Mouse (Mus musculus) gastrocnemius, adult 18-20 months (tissue): Measurements from ENCODE around the gene Rab11fip4. TPM values are rescaled to one million over a fixed set of nuclear protein-coding genes. Genes with fewer than 3 reads are reported as not detected.

ENCODE experiments used
- DNase-seq: peaks from one replicate; pipeline ENCODE4 v3.0.0; 2021; ENCODE audit warnings: low spot score
- total RNA-seq, 2 experiments: library from RNA; stranded (reverse); gene quantifications; 2 replicates each; pipeline ENCODE4 v1.2.3; 2021

The Rab11fip4 gene
- total RNA-seq, 2 experiments from 2014 or later: 0.27 to 0.52 TPM

DNA sequence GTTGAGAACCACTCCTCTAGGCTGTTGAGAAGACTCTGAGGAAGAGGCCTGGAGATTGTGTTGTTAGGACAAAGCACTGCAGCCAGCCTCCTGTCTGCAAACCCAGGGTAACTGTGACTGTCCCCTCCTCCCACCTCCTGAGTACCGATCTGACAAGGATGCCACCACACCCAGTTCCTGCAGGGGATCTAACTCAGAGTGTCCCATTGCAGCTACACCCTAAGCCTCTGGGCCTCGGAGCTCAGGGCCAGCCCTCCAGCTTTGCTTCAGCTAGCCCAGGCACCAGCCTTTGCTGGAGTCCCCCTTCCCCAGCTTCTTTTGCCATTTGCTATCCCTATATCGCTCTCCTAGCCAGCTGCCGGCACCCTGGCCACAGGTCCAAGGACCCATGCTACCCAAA is 22.7 kb downstream of the Rab11fip4 start:
- DNase-seq: no peak

DNA sequence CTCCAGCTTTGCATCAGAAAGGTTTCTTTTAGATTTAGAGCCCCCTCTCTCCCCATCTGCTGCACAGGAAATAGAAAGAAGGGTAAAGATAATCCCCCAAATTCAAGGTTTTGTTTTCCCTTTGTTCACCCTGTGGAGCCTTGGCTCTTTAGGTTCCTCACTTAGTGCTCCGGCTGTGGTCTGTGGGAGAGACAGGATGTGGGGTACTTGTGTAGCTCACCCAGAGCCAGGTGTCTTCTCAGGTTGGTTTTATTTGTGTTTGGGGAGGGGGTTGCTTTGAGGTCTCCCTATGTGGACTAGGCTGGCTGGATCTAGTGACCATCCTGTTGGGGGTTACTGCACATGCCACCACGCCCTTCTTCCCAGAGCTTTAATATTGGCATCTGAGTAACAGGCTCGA is 23.9 kb downstream of the Rab11fip4 start:
- no peak for DNase-seq

GRCm38 (mm10) chr11:79615871-79616270 is 24.9 kb downstream of the Rab11fip4 start:
- peak; percentile 19 for DNase-seq

DNA sequence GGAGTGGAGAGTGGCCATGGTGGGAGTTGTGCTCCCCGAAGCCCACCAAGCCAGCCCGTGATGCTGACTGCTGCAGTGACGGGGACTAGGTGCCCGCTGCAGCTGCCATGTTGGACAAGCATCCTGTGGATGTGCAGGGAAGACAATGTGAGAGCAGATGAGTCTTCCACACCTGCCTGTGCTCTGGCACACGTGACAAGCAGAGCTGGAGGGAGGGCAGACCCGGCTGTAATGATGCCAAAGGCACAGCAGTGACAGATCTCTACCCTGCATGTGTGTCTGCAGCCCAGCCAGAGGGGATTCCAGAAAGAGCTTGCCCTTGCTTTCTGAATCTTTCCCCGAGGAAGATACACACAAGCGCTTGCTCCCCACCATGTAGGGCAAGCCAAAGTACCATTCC is 27.0 kb downstream of the Rab11fip4 start:
- DNase-seq: no peak

GRCm38 (mm10) chr11:79623029-79623428 is 32.0 kb downstream of the Rab11fip4 start:
- no peak for DNase-seq

GRCm38 (mm10) chr11:79624801-79625302 is 33.8 kb downstream of the Rab11fip4 start:
- peak; percentile 71 for DNase-seq

DNA sequence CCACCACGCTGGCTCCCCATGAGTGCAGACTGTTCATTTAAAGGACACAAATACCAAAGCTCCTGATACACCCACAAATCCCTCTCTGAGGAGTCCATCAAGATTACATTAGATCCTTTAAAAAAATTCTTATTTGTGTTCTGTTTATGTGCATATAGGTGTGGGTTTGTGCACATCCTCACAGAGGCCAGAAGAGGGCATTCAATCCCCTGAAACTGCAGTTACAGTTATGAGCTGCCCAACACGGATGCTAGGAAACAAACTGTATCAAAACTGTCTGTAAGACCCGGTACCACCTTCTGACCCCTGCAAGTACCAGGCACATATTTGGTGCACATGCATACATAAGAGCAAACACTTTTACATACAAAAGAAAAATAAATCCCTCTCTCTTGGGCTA is 37.7 kb downstream of the Rab11fip4 start:
- DNase-seq: no peak

GRCm38 (mm10) chr11:79629752-79630374 is 38.9 kb downstream of the Rab11fip4 start:
- DNase-seq: no peak

DNA sequence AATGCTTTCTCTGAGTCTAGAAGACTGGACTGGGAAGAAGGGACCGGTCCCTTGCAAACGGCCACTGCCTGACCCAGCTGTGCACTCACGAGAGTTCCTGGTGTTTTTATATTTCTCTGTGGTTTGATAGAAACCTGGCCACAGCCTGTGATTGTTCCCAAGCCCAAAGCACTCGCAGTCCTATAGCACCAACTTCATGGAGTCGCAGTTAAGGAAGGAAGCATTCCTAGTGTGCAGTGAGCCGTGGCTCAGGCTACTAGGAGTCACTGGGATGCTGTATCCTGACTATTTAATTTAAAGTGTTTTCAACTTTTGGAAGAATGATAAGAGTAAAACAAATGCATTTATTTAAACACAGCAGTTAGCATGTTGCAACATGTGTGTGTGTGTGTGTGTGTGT is 39.5 kb downstream of the Rab11fip4 start:
- DNase-seq: no peak

DNA sequence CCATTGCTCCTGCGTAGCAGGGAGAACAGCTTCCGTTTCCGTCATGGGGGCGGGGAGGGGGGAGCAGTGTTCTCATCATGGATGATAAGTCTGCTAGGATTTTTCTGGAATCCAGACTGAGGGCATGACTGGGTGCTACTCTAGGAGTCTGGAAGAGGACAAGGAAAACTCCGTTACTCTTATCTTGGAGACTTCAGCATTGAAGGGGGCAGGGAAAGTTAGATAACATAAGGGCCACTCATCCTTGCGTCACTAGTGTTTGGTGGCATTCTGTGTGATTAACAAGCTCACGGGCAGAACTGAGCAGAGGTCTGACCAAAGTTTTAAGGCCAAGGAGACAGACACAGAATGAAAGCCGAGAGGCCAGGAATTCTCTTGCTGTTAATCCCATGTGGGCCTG is 42.4 kb downstream of the Rab11fip4 start:
- no peak for DNase-seq

DNA sequence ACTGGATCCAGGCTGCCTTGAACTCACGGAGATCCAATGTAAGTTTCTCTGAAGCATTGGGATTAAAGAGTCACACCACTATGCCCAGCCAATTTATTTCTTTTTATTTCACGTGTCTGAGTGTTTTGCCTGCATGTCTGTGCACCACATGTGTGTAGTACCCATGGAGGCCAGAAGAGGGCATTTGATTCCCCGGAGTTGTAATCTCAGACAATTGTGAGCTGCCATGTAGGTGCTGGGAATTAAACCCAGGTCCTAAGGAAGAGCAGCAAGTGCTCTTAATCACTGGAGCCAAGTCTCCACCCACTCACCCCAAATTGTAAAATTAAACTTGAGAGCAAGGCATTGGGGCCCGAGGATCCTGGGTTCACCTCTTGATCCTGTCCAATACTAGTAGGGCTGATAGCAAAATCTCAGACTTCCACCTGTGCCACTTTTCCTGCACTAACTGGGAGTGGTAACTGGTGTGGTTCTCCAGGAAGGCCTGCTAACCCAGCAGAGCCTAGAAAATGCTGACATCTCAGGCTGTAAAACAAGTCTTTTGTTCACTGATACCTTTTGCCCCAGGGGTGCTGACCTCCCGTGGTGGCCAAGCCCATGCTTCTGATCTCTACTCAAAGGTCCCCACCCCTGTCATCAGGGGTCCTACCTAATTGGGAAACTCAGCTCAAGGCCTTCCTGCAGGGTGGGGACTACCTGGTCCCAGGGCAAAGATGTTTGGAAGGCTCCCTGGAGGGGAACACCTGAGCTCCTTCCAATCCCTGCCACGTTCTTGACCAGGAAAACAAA is 44.8 kb downstream of the Rab11fip4 start:
- no peak for DNase-seq

GRCm38 (mm10) chr11:79636481-79636880 is 45.5 kb downstream of the Rab11fip4 start:
- DNase-seq: no peak

DNA sequence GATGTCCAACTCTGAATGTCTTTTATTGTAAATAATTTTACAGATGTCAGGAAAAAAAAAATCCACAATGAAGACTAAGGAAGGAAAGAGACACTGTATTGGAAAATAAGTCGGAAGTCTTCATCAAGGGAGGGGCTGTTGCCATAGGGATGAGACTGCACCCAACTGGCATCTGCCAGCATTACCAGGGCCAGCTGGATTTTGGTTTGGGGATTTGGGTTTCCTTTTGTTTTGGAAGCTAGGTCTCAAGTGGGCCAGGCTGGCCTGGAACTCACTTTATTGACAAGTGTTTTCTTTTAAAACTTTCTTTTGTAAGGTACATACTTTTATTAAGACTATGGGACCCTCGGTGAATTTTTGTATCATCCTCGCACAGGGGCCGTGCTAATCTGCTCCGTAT is 47.7 kb downstream of the Rab11fip4 start:
- DNase-seq: no peak

GRCm38 (mm10) chr11:79640940-79641733 is 50.1 kb downstream of the Rab11fip4 start:
- DNase-seq: no peak

GRCm38 (mm10) chr11:79643730-79644129 is 52.7 kb downstream of the Rab11fip4 start:
- DNase-seq: no peak

DNA sequence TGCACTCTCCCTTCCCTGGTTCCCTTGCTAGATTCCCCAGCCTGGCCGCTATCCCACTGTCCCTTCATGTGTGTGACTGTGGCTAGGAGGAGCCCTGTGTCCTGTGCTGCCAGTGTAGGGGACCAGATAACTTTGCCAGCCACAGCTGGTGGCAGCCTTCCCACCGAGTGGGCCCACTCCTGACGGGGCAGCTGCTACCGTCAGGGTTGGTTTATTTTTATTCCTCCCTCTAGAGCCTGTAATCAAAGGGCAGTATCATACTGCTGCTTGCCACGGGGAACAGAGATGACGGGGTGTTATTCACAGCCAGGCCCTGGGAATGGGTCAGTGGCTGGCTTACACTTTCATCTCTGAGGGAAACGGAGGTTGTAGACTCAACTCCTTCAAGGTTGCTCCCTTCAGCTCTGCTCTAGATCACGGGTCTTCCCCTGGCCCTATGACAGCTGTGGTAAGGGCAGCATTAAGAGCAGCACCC is 53.7 kb downstream of the Rab11fip4 start:
- DNase-seq: peak; percentile 43

DNA sequence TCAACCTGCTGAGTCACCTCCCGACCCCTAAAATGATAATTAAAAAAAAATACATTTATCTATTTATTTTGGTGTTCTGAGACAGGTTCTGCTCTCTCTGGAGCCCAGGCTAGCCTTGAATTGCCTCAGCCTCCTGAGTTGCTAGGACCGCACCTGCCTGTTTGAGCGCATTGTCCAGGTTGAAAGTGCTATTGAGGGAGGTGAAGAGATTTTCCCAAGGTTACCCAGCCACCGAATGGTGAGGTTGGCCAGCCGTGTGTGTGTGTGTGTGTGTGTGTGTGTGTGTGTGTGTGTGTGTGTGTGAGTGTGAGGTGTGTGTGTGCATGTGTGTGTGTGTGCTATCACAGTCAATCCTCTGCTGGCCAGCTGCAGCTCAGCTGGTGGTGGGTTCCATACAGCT is 55.0 kb downstream of the Rab11fip4 start:
- DNase-seq: no peak

DNA sequence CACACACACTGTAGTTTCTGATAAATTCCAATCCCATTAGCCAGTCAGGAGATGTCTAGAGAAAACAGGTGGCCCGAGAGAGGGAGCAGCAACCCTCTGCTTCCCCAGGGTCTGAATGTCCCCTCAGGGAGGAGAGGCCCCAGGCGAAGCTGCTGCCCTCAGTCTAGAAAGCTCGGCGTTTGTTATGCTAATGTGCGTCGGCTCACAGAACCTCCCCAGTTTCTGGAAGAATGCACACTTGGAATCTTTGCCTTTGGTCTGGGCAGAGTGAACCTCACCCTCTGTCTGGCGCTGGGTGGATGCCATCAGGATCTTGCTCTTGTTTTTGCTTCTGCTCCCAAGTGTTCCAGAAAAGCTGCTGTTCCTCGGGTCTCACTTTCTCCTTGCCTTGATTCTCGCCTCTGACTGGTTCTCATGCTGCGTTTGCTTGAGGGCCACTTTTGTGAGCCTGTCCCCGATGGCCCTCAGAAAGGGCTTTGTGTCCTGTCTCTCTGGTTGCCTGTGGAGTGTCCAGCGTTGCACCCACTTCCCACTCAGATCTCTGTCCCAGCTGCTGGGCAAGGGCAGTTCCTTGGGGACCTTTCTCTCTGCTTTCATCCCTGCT is 55.6 kb downstream of the Rab11fip4 start:
- DNase-seq: no peak

- DNase-seq: no peak
Observed at GRCm38 (mm10) chr11:79647071-79647501, 56.1 kb downstream of the Rab11fip4 start.

DNA sequence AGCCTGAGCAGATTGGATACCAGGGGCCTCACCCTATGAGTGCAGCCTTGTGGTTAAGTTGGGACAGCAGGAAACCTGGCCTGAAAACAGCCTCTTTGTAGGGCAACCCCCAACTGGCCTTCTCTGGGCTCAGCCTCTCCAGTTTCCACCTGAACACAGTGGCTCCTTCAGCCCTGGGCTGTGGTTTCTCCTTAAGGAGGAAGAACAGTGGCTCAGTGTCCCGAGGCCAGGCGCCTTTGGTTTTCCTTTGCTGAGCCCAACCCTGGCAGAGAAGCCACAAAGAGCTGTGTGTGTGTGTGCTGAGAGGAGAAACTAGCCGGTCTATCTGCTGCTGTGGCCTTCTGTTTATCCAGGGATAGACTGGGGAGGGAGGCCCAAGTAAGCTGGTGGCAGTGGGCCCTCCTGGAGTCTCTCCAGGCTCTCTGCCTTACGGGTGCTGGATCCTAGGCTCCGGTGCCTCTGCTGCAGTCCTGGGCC is 59.4 kb downstream of the Rab11fip4 start:
- DNase-seq: no peak

DNA sequence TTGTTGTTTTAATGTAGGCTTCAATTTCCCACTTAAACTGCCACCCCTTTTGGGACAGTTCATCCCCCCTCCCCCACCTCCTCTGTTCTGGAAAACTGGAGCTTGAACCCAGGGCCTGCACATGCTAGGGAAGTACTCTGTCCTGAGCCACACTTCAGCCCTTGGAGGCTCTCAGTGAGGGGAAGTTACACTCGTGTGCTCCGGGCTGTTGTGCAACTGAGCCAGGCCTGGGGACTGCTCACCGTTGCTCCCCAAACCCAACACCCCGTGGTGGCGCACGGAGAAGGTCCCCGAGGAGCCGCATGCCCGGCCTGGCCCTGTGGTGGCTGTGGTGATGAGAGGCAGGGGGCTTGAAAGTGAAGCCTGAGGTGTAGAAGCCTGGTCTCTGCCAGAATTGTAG is 61.2 kb downstream of the Rab11fip4 start:
- DNase-seq: no peak
